Mouse (Mus musculus) myocyte (in vitro differentiated cells): Measurements from ENCODE around the gene Oit1. TPM values are rescaled to one million over a fixed set of nuclear protein-coding genes. Genes with fewer than 3 reads are reported as not detected.

Experiments used
- H3K27me3 ChIP-seq: one replicate; pipeline ENCODE4 v1.6.1; 2011; ENCODE audit not compliant: control insufficient read depth, insufficient read depth, insufficient read length
- H3K36me3 ChIP-seq: one replicate; pipeline ENCODE4 v1.6.1; 2011; ENCODE audit not compliant: control insufficient read depth, insufficient read depth
- H3K4me2 ChIP-seq: one replicate; pipeline ENCODE4 v1.6.1; 2011; ENCODE audit warnings: low read depth, control low read depth
- H3K4me3 ChIP-seq: one replicate; pipeline ENCODE4 v1.5.1; 2011; ENCODE audit warnings: mild to moderate bottlenecking, control low read depth, moderate library complexity
- H3K79me2 ChIP-seq: one replicate; pipeline ENCODE4 v1.6.1; 2011; ENCODE audit not compliant: control insufficient read depth, insufficient read depth
- H3ac ChIP-seq: one replicate; pipeline ENCODE4 v1.6.1; 2011; ENCODE audit not compliant: control insufficient read depth, insufficient read length
- CEBPB ChIP-seq: IDR thresholded peaks from 2 replicates; pipeline ENCODE4 v1.6.1; 2011; ENCODE audit warnings: mild to moderate bottlenecking, moderate library complexity; ENCODE audit not compliant: poor library complexity, insufficient read depth, severe bottlenecking
- E2F4 ChIP-seq: IDR thresholded peaks from one replicate; pipeline ENCODE4 v1.6.1; 2011; ENCODE audit warnings: mild to moderate bottlenecking, control low read depth, moderate library complexity; ENCODE audit not compliant: insufficient read depth
- MAX ChIP-seq: IDR thresholded peaks from one replicate; pipeline ENCODE4 v1.6.1; 2011; ENCODE audit warnings: low read depth, mild to moderate bottlenecking, control low read depth
- MYOD1 ChIP-seq, 3 experiments: IDR thresholded peaks; one replicate each; pipeline ENCODE4 v1.6.1; 2011; ENCODE audit warnings: control low read depth in 2 of 3, low read depth in 2 of 3, mild to moderate bottlenecking in 2 of 3, moderate library complexity in 1 of 3; ENCODE audit not compliant: insufficient read length in 2 of 3, control insufficient read depth in 1 of 3
- MYOG ChIP-seq, 3 experiments: IDR thresholded peaks; one replicate each; pipeline ENCODE4 v1.6.1; 2011; ENCODE audit warnings: control low read depth in 2 of 3, low read depth in 2 of 3, mild to moderate bottlenecking in 2 of 3; ENCODE audit not compliant: insufficient read length in 2 of 3, control insufficient read depth in 1 of 3, insufficient read depth in 1 of 3
- POLR2A ChIP-seq: IDR thresholded peaks from one replicate; pipeline ENCODE4 v1.6.1; 2011; ENCODE audit warnings: low read depth, mild to moderate bottlenecking, control low read depth, moderate library complexity; ENCODE audit not compliant: insufficient read length
- POLR2AphosphoS2 ChIP-seq: IDR thresholded peaks from one replicate; pipeline ENCODE4 v1.6.1; 2011; ENCODE audit warnings: low read depth, control low read depth; ENCODE audit not compliant: insufficient read length
- REST ChIP-seq: IDR thresholded peaks from one replicate; pipeline ENCODE4 v1.6.1; 2011; ENCODE audit warnings: mild to moderate bottlenecking, control low read depth, moderate library complexity; ENCODE audit not compliant: insufficient read depth, insufficient read length
- SRF ChIP-seq: IDR thresholded peaks from one replicate; pipeline ENCODE4 v1.6.1; 2011; ENCODE audit warnings: low read depth; ENCODE audit not compliant: control insufficient read depth, insufficient read length
- TCF12 ChIP-seq: IDR thresholded peaks from one replicate; pipeline ENCODE4 v1.6.1; 2011; ENCODE audit warnings: mild to moderate bottlenecking, control low read depth; ENCODE audit not compliant: poor library complexity, insufficient read depth, severe bottlenecking
- TCF3 ChIP-seq: IDR thresholded peaks from one replicate; pipeline ENCODE4 v1.6.1; 2011; ENCODE audit warnings: low read depth, control low read depth; ENCODE audit not compliant: insufficient read length
- USF1 ChIP-seq: IDR thresholded peaks from one replicate; pipeline ENCODE4 v1.6.1; 2011; ENCODE audit warnings: low read depth, mild to moderate bottlenecking, control low read depth, moderate library complexity
- polyA plus RNA-seq: library from polyadenylated mRNA; unstranded; fragments of >200 nt; fragmentation: generic; extraction: Trizol; gene quantifications from one replicate; pipeline ENCODE4 v1.2.1, GENCODE M21; 2012; ENCODE audit warnings: missing spikeins

The Oit1 gene
- polyA plus RNA-seq, 1 experiment, result not detected

DNA sequence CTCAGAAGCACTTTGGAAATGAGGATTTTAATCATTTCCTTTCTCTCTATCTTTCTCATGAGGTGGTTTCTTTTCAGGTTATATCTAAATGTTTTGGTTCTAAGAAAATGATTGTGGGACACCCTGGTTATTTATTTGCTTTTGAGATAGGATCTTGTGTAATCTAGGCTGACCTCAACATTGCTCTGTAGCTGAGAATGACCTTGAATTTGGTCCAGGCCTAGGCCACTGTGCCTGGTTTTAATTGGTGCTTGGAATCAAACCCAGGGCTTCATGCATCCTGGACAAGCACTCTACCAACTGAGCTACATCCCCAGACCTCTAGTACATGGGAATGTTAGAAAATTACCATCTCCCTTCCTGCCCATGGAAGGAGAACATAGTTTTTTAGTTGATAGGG is 74.5 kb downstream of the Oit1 start:
- Histone ChIP-seq H3K36me3 (no peaks in the 10 kb centered on the region), H3ac (no peak overlapping the region), H3K27me3 (no peaks in the 10 kb centered on the region), H3K4me2 (no peak overlapping the region), H3K79me2 (no peaks in the 10 kb centered on the region), H3K4me3 (no peak overlapping the region)
- TF ChIP-seq POLR2A, result no peak
- no peak for TF ChIP-seq MAX
- TF ChIP-seq E2F4, result no peak

DNA sequence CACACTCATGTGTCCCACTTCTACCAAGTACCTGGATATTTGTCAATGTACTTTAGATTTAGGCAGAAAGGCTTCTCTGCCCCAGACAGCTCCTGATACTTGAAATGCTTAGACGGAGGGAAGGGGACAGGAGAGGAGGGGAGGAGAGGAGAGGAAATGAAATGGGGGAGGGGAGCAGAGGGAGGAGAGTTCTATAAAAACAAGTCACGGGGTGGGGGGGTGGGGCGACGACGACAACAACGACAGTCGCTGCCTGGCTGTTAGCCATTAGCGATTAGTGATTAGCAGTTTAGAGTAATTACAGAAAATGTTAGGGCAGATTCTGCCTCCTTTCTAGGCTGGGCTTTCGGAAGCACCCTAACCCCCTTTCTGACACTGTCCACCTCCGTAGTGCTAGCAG is 75.9 kb downstream of the Oit1 start:
- no peak overlapping the region for H3K4me2 ChIP-seq
- H3ac ChIP-seq, result no peak overlapping the region
- H3K27me3 ChIP-seq, result no peaks in the 10 kb centered on the region
- H3K36me3 ChIP-seq, result no peaks in the 10 kb centered on the region
- TF ChIP-seq TCF12 (no peak), E2F4 (no peak), TCF3 (no peak), POLR2AphosphoS2 (no peak), REST (no peak), POLR2A (no peak), MYOG (IDR thresholded peaks at IDR 0.05; ENCODE audit: control insufficient read depth in 1 of 3, insufficient read depth in 1 of 3, insufficient read length in 2 of 3, low read depth in 2 of 3) (no peak), USF1 (no peak), CEBPB (no peak), MYOD1 (IDR thresholded peaks at IDR 0.05; ENCODE audit: control insufficient read depth in 1 of 3, insufficient read length in 2 of 3, low read depth in 2 of 3) (no peak), MAX (no peak), SRF (no peak)
- H3K79me2 ChIP-seq, result no peaks in the 10 kb centered on the region
- no peak overlapping the region for H3K4me3 ChIP-seq

DNA sequence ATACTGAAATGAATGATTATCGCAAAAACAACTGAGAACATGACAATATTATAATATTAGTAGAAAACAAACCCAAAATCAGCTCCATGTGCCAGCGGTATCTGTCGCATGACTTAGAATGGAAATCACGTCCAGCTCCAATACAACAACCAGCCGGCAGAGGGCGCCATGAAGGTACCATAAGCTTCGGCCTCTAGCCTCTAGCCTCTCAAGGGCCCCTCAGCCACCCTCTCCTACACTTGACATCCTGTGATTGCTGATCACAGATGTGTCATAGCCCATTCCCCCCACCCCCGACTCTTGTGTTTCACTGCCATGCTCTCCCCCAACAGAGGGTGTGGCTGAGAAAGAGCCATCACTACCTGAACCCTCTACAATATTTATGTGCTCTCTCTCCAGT is 78.3 kb downstream of the Oit1 start:
- no peaks in the 10 kb centered on the region for H3K36me3 ChIP-seq
- no peak overlapping the region for H3K4me3 ChIP-seq
- no peaks in the 10 kb centered on the region for H3K79me2 ChIP-seq
- H3ac ChIP-seq, result no peak overlapping the region
- no peak overlapping the region for H3K4me2 ChIP-seq
- TF ChIP-seq MYOD1 (IDR thresholded peaks at IDR 0.05; ENCODE audit: control insufficient read depth in 1 of 3, insufficient read length in 2 of 3, low read depth in 2 of 3), result peak in 2 of 3 experiments; percentile 53 to 79
- no peak for TF ChIP-seq TCF3
- H3K27me3 ChIP-seq, result no peaks in the 10 kb centered on the region

Other genes with a start within 250 kb of the Oit1 start
- gene Pdhb, start 205.7 kb downstream of the Oit1 start, polyA plus RNA-seq, result 193 TPM
- gene Kctd6, start 164.6 kb downstream of the Oit1 start, polyA plus RNA-seq, result 6.3 TPM
- 2.1 TPM for gene Acox2, start 119.4 kb downstream of the Oit1 start, polyA plus RNA-seq
- gene Fam107a, start 60.7 kb downstream of the Oit1 start, polyA plus RNA-seq, result 4.5 TPM